Mouse (Mus musculus): Measurements from ENCODE around the gene Elovl5. TPM values are rescaled to one million over a fixed set of nuclear protein-coding genes. Genes with fewer than 3 reads are reported as not detected.

Gene Elovl5
- polyA plus RNA-seq (2015; fragmentation: Nextera tagmentation; extraction: Ambion mirVana) = 19.1 and 19.2 TPM in 2 replicates

DNA sequence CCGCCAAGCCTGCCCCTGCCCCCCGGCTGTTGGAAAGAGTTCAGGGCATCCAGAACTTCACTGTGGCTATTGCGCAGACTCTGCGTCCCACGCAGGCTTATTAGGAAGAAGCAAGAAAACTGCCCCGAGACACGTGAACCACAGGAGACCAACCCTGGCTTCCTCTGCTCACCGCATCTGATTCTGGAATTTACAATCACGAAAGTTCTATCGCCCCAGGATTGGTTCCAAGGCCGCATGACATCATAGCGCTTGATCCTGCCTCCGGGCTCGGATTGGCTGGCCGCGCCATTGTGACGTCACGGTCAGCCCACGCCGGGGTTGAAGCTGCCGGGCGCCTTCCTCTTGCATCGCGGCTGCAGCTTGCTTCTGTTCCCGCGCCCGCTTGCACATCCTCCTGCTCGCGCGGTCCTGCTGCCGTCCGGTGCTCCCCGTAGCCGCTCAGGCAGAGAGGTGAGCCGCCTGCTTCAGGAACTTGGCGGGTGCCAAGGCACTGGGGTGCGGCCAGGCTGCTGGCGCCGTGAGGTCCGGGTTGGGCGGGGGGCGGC is at the start of gene Elovl5:
Gene Elovl5, plus strand, starts transcription at position 291 of the 548 bp plus-strand sequence.
- peaks cover 15% of the 10 kb centered on the region for H3K4me1 ChIP-seq (ENCODE audit: control insufficient read depth, low read depth, low read length)
- peak within 1 kb of the TSS; percentile 70 for H3K9ac ChIP-seq (ENCODE audit: low read depth, low read length)
- no peaks in the 10 kb centered on the region for H3K9me3 ChIP-seq (replicated peaks; ENCODE audit: control insufficient read depth, low read length)
- peak within 1 kb of the TSS; percentile 78 for H3K4me3 ChIP-seq (ENCODE audit: low read depth, low read length)
- peak within 1 kb of the TSS; percentile 96 for H3K4me2 ChIP-seq (ENCODE audit: low read depth, low read length)
- peaks cover 3% of the 10 kb centered on the region; the same call in 1 of the 2 replicates for H3K27me3 ChIP-seq (ENCODE audit: control insufficient read depth, insufficient read depth, low read depth, low read length)
- H3K27ac ChIP-seq (ENCODE audit: low read length) = peak within 1 kb of the TSS; percentile 70
- ATAC-seq (ENCODE audit: low read depth) = peak; percentile 84
- under 1% methylated on average over 42 of the region's 42 CpGs for WGBS (ENCODE audit: insufficient replicate concordance)
- H3K36me3 ChIP-seq (ENCODE audit: control insufficient read depth, insufficient read depth) = no peaks in the 10 kb centered on the region

DNA sequence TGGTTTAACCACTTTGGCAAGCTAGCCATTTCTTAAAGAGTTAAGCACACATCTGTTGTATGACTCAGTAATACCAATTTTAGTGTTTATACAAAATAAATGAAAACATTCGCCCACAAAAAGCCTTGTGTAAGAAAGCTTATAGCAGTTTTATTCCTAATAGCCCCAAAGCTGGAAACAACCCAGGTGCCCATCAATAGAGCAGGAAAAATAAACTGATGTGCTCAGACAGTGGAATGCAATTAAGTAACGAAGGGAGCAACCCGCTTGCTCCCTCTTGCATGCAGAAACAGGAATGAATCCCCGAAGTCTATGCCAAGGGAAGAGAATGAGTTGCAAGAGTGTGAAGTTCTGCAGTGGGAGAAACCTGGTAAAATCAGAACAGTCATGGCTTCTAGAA is 25.7 kb upstream of the Elovl5 start:
- Histone ChIP-seq H3K36me3 (ENCODE audit: control insufficient read depth, insufficient read depth) (no peaks in the 10 kb centered on the region), H3K4me2 (ENCODE audit: low read depth, low read length) (no peak overlapping the region), H3K27me3 (ENCODE audit: control insufficient read depth, insufficient read depth, low read depth, low read length) (no peaks in the 10 kb centered on the region), H3K9me3 (replicated peaks; ENCODE audit: control insufficient read depth, low read length) (no peaks in the 10 kb centered on the region), H3K9ac (ENCODE audit: low read depth, low read length) (no peak overlapping the region), H3K4me3 (ENCODE audit: low read depth, low read length) (no peak overlapping the region), H3K4me1 (ENCODE audit: control insufficient read depth, low read depth, low read length) (no peaks in the 10 kb centered on the region), H3K27ac (ENCODE audit: low read length) (no peak overlapping the region)
- WGBS (ENCODE audit: insufficient replicate concordance) = 57% methylated on average over 4 of the region's 4 CpGs
- no peak for ATAC-seq (ENCODE audit: low read depth)

DNA sequence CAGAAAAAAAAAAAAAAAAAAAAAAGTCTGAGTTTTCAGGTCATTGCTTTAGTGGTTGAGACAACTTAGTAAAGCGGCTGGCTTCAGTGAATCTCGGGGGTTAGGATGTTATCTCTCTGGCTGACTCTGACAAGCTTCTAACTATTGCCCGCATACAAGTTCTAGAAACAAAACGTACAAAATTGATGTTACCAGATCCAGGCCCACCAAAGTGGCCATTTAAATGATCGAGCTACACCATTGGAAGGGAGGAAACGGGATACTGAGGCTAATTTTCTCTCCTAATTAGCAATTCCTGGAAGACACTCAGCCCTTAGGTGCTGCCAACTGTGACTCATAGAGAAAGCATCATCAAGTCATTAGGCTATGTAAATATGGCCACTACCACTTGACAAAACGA is 18.6 kb upstream of the Elovl5 start:
- no peak overlapping the region for H3K9ac ChIP-seq (ENCODE audit: low read depth, low read length)
- no peak overlapping the region for H3K4me3 ChIP-seq (ENCODE audit: low read depth, low read length)
- no peaks in the 10 kb centered on the region for H3K9me3 ChIP-seq (replicated peaks; ENCODE audit: control insufficient read depth, low read length)
- H3K36me3 ChIP-seq (ENCODE audit: control insufficient read depth, insufficient read depth) = no peaks in the 10 kb centered on the region
- H3K4me1 ChIP-seq (ENCODE audit: control insufficient read depth, low read depth, low read length) = no peaks in the 10 kb centered on the region
- H3K4me2 ChIP-seq (ENCODE audit: low read depth, low read length) = no peak overlapping the region
- no peak overlapping the region for H3K27ac ChIP-seq (ENCODE audit: low read length)
- WGBS (ENCODE audit: insufficient replicate concordance) = 46% methylated on average over 7 of the region's 7 CpGs
- no peak for ATAC-seq (ENCODE audit: low read depth)
- H3K27me3 ChIP-seq (ENCODE audit: control insufficient read depth, insufficient read depth, low read depth, low read length) = no peaks in the 10 kb centered on the region

DNA sequence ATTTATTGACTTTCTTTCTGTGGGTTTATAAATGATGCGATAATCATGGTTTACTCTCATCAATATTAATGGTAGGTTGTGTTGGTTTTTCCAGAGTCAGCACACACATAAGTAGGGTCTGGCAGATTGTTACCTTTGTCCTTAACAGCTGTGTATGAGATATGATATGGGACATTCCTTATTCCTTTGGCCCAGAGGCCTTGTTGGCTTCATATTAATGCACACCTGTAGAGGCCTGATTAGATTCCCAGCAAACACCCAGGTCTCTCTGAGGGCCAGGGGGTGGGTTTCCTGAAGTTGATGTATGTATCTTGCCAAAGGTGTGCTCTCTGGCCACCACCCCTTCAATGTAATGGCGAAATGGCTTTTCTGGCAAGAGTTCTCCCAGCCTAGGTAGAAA is 13.0 kb upstream of the Elovl5 start:
- ATAC-seq (ENCODE audit: low read depth) = no peak
- Histone ChIP-seq H3K27ac (ENCODE audit: low read length) (no peak overlapping the region), H3K27me3 (ENCODE audit: control insufficient read depth, insufficient read depth, low read depth, low read length) (no peaks in the 10 kb centered on the region), H3K9me3 (replicated peaks; ENCODE audit: control insufficient read depth, low read length) (no peaks in the 10 kb centered on the region), H3K4me1 (ENCODE audit: control insufficient read depth, low read depth, low read length) (no peaks in the 10 kb centered on the region), H3K4me3 (ENCODE audit: low read depth, low read length) (no peak overlapping the region), H3K36me3 (ENCODE audit: control insufficient read depth, insufficient read depth) (no peaks in the 10 kb centered on the region), H3K9ac (ENCODE audit: low read depth, low read length) (no peak overlapping the region), H3K4me2 (ENCODE audit: low read depth, low read length) (no peak overlapping the region)
- 66% methylated on average over 2 of the region's 2 CpGs for WGBS (ENCODE audit: insufficient replicate concordance)

DNA sequence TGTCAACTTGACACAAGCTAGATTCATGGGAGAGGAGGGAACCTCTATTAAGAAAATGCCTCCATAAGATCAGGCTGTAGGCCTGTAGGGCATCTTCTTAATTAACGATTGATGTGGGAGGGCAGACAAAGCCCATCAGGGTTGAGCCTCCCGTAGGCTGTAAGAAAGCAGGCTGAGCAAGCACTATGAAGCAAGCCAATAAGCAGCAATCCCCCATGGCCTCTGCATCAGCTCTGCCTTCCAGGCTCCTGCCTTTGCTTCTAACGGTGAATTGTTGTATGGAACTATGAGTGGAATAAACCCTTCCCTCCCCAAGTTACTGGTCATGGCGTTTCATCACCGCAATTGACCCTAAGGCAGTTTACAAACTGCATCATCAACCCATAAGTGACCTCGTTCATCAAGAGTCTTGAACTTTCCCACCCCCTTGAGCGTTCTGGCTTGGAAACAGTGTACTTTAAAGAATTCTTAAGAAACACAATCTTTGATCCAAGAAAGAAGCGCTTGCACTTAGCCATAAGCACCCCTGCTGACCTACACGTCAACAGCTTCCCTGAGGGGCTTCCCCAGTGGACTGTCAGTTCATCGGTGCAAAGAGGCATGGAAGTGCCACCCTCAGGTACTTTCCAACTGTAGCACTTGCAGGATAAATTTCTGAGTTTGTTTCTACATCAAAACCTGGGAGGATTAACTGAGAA is 7.4 kb upstream of the Elovl5 start:
- no peaks in the 10 kb centered on the region for H3K27me3 ChIP-seq (ENCODE audit: control insufficient read depth, insufficient read depth, low read depth, low read length)
- peaks cover 17% of the 10 kb centered on the region for H3K4me1 ChIP-seq (ENCODE audit: control insufficient read depth, low read depth, low read length)
- peak overlapping the region; percentile 71 for H3K4me3 ChIP-seq (ENCODE audit: low read depth, low read length)
- peak overlapping the region; percentile 68 for H3K9ac ChIP-seq (ENCODE audit: low read depth, low read length)
- peak overlapping the region; percentile 71 for H3K27ac ChIP-seq (ENCODE audit: low read length)
- ATAC-seq (ENCODE audit: low read depth) = no peak
- 44% methylated on average over 10 of the region's 10 CpGs for WGBS (ENCODE audit: insufficient replicate concordance)
- no peaks in the 10 kb centered on the region for H3K9me3 ChIP-seq (replicated peaks; ENCODE audit: control insufficient read depth, low read length)
- no peaks in the 10 kb centered on the region for H3K36me3 ChIP-seq (ENCODE audit: control insufficient read depth, insufficient read depth)
- peak overlapping the region; percentile 81 for H3K4me2 ChIP-seq (ENCODE audit: low read depth, low read length)

DNA sequence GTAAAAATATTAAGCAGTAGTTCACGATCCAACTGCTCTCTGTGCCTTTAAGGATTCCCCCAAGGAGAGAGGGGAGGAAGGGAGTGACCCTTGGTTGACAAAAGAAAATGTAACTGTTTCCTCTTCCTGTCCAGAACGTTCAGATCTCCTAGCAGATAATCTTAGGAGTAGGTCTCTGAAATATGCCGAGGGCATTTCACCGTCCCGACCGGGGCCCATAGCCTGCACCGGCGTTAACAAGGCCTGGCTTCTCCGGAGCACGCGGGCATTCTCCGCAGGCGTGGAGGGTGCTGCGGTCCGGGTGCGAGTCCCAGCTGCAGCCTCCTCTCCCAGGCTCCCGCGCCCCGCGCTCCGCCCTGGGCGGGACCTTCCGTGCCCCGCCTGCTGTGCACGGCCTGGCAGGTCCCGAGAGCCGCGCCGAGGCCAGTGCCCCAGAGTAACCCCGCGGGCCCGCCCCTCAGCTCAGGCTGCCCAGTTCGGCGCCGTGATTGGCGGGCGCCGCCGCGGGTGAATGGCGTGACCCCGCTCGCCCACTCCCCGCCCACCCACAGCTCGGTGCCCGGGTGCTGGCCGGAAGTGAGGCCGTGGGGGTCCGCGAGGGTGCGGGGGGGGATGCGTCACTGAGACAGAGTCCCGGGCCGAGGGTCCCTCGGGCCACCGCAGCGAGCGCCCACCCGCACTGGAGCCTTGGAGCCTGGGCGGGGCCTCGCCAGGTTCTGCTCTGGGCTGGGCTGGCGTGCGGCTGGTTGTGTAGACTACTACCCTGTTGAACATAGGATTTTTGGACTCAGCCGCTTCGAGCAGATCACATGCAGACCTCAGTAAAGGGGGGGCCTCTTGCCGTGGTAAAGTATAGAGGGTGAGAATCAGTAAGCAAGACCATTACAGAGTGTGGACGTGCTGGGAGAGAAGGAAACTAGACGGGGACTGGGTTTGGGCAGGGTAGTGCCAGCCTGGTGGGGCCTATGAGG is 6.6 kb upstream of the Elovl5 start:
- no peaks in the 10 kb centered on the region for H3K9me3 ChIP-seq (replicated peaks; ENCODE audit: control insufficient read depth, low read length)
- WGBS (ENCODE audit: insufficient replicate concordance) = 1% methylated on average over 66 of the region's 68 CpGs
- no peaks in the 10 kb centered on the region for H3K27me3 ChIP-seq (ENCODE audit: control insufficient read depth, insufficient read depth, low read depth, low read length)
- H3K4me1 ChIP-seq (ENCODE audit: control insufficient read depth, low read depth, low read length) = peaks cover 17% of the 10 kb centered on the region
- peak overlapping the region; percentile 81 for H3K4me2 ChIP-seq (ENCODE audit: low read depth, low read length)
- ATAC-seq (ENCODE audit: low read depth) = peak; percentile 99
- H3K9ac ChIP-seq (ENCODE audit: low read depth, low read length) = peak overlapping the region; percentile 68
- H3K4me3 ChIP-seq (ENCODE audit: low read depth, low read length) = peak overlapping the region; percentile 71
- H3K36me3 ChIP-seq (ENCODE audit: control insufficient read depth, insufficient read depth) = no peaks in the 10 kb centered on the region
- H3K27ac ChIP-seq (ENCODE audit: low read length) = peak overlapping the region; percentile 87

DNA sequence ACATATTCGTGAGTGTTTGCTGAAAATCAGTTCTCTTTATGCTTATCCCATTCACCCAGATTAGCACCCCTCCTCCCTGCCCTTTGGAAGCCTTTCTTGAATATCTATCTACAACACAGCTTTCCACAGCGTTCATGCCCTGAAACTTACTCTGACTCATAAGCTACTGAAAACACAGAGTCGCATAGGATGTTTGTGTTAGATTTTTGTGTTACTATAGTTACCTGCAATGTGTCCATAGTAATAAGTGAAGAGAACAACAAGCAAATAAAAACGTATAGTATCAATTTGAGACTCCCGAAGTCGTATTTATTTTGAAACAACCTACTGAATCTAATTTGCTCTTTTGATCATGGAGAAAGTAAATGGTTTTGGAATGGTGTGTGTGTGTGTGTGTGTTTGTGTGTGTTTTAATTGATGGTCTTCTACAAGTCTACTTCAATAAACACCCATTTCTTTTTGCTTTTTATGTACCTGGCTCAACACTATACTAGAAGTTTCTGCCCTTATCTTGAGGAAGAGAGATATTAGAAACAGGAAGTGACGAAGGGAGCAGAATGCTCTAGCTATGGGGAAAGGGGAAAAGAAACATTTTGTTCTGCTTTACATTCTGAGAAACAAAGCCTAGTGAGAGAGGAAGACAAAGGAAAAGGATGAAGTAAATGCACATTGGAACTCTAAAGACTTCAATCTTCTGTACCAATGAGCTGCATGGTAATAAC is 5.5 kb upstream of the Elovl5 start:
- no peak for ATAC-seq (ENCODE audit: low read depth)
- H3K4me1 ChIP-seq (ENCODE audit: control insufficient read depth, low read depth, low read length) = peaks cover 17% of the 10 kb centered on the region
- peak overlapping the region; percentile 81 for H3K4me2 ChIP-seq (ENCODE audit: low read depth, low read length)
- no peaks in the 10 kb centered on the region for H3K9me3 ChIP-seq (replicated peaks; ENCODE audit: control insufficient read depth, low read length)
- peak overlapping the region; percentile 71 for H3K4me3 ChIP-seq (ENCODE audit: low read depth, low read length)
- H3K27me3 ChIP-seq (ENCODE audit: control insufficient read depth, insufficient read depth, low read depth, low read length) = no peaks in the 10 kb centered on the region
- no peak overlapping the region; the same call in 1 of the 2 replicates for H3K9ac ChIP-seq (ENCODE audit: low read depth, low read length)
- 22% methylated on average over 7 of the region's 7 CpGs for WGBS (ENCODE audit: insufficient replicate concordance)
- no peaks in the 10 kb centered on the region for H3K36me3 ChIP-seq (ENCODE audit: control insufficient read depth, insufficient read depth)
- peak overlapping the region; percentile 87 for H3K27ac ChIP-seq (ENCODE audit: low read length)

DNA sequence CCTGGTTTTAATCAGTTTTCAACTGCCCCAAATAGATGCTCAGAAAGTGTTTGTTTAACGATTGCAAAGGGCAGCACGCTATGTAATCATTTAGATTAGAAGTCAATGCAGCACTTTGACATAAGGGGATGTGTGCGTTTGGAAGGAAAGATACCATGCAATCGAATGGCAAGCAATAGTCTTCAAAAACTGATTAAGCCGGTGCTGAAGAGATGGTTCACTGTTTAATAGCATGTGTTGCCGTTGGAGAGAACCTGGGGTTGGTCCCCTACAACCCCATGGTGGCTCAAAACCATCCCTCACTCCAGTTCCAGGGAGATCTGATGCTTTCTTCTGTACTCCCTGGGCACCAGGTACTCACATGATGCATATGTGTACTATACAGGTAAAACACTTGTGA is 4.9 kb upstream of the Elovl5 start:
- no peak for ATAC-seq (ENCODE audit: low read depth)
- WGBS (ENCODE audit: insufficient replicate concordance) = 45% methylated on average over 6 of the region's 6 CpGs
- Histone ChIP-seq H3K36me3 (ENCODE audit: control insufficient read depth, insufficient read depth) (no peaks in the 10 kb centered on the region), H3K4me3 (ENCODE audit: low read depth, low read length) (no peak overlapping the region), H3K27ac (ENCODE audit: low read length) (no peak overlapping the region), H3K4me1 (ENCODE audit: control insufficient read depth, low read depth, low read length) (peaks cover 17% of the 10 kb centered on the region), H3K4me2 (ENCODE audit: low read depth, low read length) (peak overlapping the region; percentile 81; the same call in 1 of the 2 replicates), H3K9ac (ENCODE audit: low read depth, low read length) (no peak overlapping the region), H3K27me3 (ENCODE audit: control insufficient read depth, insufficient read depth, low read depth, low read length) (no peaks in the 10 kb centered on the region; the same call in 1 of the 2 replicates), H3K9me3 (replicated peaks; ENCODE audit: control insufficient read depth, low read length) (no peaks in the 10 kb centered on the region)
